Mouse (Mus musculus) adrenal gland, adult 18-20 months (tissue): ENCODE data around the gene Klk1. TPM values are rescaled to one million over a fixed set of nuclear protein-coding genes. Genes with fewer than 3 reads are reported as not detected.

Experiments used
- DNase-seq, 2 experiments: peaks; one replicate each; pipeline ENCODE4 v3.0.0; 2021 to 2022; ENCODE audit warnings: low spot score in 2 of 2
- total RNA-seq, 2 experiments: library from RNA; stranded (reverse); gene quantifications; 1 replicate in 1 of 2; 2 replicates in 1 of 2; pipeline ENCODE4 v1.2.3; 2021

The Klk1 gene
- total RNA-seq, 2 experiments from 2014 or later, result 0.32 TPM; not detected in 1

DNA sequence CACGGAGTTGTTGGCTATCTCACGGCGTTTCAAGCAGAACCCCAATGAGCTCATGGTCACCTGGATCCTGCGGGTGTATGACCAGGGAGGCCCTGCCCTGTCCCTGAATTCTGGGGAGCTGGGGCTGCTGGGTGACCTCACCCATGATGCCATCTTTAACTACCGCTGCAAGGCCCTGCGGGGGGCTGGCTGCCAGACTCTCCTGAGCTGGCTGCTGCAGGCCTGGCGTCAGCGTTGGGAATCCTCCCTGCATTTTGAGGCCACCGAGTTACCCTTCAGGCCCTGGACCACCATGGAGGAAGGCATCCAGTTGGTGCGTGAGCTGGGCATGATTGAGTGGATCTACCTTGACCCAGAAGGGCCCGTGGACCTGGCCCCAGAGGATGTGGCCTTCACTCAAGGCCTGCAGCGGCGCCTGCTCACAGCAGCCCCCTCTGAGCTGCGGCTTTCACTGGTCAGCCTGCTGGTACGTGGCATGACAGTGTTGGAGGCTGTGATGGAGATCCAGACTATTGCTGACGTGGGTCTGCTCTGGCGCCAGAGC, 25.6 kb downstream of the Klk1 start:
- peak; percentile 39 to 62 for DNase-seq

DNA sequence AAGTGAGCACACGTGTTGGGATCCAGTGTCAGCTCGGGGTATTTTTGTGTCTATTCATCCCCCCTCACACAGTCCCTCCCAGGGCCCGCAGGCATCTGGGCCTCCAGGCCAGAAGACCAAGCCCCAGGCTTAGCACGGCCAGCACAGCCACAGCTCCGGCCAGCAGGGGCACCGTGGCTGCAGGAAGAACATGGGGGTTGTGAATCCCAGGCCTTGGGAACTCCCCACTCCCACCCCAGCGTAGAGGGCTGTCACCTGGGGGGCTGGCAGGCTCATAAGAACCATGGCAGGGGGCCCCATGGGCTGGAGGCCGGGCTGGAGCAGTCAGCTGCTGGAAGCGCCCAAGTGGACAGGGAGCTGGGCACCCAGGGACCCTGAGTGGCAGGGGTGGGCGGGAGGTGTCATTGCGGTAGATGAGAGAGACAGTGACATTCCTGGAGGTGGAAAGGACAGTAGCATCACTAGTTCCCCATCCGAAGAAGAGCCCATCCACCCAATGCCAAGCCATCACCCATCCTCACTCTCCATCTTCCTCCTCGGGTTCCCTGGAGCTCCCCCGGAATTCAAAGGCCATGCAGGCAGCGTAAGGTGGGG, 28.0 kb downstream of the Klk1 start:
- DNase-seq, result no peak

DNA sequence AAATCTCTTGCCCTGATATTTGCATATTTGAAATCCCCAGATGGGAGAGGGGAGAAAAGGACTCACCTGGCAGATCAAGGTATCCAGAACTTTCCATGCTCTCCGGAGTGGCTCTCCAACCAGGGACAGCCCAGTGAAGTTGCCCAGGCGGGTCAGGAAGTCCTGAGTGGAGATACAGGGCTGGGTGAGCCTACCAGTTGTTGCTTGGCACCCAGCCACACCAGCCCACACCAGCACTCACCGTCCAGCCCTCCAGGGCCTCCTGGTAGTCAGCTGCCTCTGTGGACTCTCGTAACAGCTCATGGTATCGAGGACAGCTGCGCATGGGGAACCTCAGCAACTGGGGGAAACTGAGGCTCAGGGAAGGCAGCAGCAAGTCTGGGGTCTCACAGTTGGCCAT, 29.8 kb downstream of the Klk1 start:
- no peak for DNase-seq

DNA sequence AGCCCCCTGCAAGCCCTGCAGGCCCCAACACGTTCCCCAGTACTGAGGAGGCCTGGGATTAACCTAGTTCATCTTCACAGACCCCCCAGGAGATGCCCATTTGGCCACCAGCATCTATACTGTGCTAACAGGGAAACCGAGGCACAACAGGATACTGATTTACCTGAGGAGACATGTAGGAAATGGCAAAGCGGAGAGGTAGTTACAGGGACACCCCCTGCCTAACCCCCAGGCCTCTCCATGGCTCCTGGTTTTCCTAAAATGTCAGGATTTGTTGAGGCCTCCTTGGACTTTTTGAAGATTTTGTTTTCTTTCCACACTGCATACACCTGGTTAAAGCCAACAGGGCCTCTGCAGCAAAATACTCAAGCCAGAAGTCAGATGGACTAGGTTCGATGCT, 32.1 kb downstream of the Klk1 start, which contains the start of gene Acp4:
Gene Acp4 (minus strand): TSS at position 101 of the 400 bp plus-strand sequence.
- DNase-seq, result no peak

DNA sequence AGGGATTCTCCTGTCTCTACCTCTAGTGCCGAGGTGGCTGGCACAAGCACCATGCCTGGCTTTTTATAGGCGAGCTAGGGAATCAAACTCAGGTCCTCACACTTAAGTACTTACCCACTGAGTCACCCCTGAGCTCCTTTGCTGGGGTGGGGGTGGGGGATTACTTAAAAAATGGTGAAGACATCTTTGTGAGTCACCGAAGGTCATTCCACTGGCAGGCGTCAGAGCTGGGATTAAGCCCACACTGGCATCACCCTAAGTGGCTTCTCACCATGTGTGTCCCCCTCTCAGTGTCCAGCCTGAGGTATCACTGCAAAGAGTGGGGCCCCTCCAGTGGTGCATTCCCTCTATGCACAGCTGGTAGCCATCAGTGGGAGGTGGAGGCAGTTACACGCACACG, 35.2 kb downstream of the Klk1 start:
- DNase-seq, result no peak

DNA sequence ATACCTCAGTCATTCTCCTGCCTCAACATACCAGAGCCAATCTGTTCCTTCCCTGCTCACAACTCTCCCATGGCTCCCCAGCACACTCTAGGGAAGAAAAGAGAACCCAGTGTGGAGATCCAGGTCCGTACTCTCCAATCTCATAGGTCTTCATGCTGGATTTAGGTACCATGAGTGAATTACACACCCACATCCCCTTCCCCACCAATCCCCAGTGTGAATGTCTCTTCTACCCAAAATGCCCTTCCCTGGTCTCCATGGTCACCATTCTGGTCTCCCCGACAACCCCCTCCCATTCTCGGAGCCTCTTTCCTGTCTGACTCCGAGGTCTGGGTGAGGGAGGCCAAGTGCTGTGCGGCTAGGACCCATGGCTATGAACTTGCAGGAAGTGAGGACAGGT, 36.0 kb downstream of the Klk1 start, which contains the start of gene Gm15517:
Gene Gm15517 (plus strand): TSS at position 301 of the 400 bp plus-strand sequence.
- no peak for DNase-seq

DNA sequence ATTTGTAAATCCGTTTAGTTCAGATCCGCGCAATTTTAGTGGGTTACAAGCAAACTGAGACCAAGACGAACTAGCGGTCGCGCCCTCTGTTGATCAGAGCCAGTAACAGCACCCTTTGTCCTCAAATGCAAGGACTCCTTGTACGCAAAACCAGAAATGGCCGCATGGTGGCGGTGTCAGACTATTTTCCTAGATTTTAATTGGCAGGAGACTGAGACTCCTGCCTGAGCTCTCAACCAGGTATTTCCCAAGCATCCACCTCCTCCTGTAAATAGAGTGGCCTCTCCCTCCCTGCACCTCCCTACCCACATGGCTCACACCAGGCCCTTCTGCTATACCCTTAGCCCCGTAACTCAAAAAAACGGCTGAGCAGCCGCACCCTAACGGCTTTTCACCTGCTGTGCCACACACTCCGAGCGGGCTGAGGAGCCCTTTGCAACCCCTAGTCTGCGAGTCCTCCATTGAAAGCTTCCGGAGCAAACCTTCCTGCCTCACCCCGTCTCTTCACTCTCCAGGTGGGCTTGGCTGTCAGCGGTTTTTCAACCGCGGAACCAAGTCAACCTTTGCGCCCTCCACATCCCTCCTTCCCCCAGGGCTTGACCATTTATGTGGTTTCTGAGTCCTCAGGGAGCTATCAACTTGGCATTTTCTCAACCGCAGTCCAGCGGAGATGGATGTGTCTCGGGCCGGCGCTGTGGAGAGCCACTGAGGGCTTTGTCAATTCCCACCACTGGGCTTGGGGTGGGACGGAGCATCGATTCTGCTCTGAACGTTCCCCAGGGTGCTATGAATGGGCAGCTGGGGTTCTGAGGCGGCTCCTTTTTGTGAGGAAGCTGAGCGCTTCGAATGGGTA, 37.9 kb downstream of the Klk1 start:
- DNase-seq, result peak; percentile 93 to 95

DNA sequence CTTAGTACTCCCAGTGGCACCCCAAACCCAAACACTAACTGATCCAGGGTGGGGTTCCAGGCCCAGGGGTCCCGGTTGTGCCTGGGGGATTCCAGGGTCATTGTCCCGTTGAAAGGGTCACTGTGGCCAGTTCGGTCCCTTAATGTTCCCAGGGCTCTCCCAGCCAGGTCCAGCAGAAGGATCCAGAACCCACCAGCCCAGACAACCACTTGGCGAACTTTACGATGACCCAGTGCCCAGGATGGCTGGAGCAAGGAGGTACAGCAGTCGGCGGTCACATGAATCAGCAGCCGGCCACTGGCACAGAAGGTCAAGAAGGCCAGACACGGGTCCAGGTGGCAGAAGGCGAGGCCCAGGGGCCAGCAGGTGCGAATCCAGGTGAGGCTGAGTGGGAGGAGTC, 43.0 kb downstream of the Klk1 start:
- DNase-seq, result no peak

DNA sequence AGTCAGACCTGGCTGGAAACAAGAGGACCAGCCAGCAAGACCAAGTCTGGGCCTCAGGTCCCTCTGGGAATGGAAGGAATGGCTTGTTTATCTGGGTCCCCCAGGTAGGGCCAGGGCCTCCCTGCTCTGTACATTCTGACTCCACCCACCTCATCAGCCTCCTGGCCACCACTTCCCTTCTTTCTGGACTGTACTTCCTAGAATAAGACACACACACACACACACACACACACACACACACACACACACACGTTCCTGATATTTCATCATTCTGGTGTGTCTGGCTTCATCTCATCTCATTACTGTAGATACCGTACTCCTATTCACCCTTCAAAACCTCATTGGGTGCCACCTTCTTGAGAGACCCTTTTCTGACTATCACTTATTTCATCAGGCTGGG, 44.2 kb downstream of the Klk1 start:
- DNase-seq, result no peak

DNA sequence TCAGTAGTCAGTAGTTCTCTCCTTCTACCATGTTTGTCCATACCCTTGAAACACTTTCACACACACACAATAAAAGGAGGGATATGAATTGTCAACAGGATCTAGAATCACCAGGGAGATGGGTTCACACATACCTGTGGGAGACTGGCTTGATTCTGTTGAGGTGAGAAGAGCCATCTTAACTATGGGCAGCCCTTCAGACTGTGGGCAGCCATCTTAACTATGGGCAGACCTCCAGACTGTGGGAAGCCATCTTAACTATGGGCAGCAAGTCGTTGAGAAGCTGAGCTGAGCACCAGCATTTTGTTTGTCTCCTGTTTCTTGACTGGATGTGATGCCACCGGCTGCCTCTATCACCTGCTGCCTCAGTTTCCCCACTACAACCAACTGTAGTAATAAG, 46.1 kb downstream of the Klk1 start:
- no peak for DNase-seq

DNA sequence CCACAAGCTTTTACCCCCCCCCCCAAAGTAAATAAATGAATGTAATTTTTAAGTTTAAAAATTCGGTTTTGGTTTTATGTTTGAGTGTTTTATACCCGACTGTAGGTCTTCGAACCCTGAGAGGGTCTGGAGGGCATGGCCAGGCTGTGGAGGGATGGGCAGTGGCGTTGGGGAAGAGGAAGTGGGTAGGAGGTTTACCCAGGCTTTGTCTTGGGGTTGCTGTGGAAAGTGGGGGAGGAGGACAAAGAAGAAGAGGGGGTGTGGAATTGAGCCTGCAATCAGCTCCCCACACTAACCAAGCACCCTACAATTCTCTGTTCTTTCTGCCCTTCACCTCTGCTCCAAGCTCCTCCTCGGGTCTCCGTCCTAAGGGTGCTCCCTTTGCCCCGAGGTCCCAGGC, 47.4 kb downstream of the Klk1 start:
- no peak for DNase-seq

DNA sequence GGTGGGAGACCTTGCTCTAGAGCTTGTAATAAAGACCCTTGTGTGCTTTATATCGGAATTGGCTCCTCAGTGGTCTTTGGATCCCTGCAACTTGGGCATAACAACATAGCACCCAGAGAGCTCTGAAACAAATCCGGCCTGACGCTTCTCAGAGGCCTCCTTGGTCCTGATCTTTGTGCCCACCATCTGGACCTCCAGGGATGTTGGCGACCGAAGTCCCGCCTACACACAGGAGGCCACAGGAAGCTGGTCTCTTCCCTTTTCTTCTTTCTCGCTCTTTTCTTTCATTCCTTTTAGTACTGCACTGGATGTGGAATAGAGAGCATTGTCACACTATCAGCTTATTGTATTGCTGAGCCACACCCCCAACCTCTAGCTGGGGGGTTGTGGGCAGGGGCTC, 48.3 kb downstream of the Klk1 start:
- DNase-seq, result no peak

DNA sequence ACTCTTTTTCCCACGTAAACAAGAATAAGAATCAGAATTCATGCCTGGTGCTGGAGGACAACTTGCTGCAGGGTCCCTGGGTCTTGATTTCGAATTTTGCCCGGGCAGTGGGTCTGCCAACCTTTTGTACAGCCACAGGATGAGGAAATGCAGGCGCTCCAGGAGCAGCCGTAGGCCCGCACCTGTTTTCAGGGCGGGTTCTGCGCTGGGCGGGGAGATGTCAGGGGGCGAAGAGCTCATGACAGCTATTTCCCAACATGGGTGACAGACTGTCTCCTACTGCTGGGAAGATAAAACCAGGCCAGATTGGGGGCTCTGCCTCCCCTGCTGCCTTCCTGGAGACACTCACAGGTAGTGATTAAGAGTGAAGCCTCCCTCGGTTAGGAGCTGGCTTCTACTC, 48.9 kb downstream of the Klk1 start:
- DNase-seq, result no peak

DNA sequence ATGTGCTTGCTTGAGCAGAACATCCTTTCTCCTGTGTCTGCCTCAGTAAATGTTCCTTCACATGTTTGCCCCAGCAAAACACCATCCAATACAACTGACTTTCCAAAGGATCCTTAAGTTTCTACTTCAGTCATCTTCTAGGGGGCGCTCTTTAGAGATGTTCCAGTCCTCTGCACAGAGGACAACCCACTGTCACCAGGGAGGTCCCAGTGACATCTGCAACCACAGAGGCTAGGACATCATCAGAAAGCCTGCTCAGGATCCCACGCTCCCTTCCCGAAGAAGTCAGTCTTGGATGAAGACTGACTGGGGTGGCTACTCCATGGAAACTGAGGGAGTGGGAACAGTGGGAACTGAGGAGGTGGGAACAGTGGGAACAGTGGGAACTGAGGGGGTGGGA, 50.4 kb downstream of the Klk1 start:
- no peak for DNase-seq

DNA sequence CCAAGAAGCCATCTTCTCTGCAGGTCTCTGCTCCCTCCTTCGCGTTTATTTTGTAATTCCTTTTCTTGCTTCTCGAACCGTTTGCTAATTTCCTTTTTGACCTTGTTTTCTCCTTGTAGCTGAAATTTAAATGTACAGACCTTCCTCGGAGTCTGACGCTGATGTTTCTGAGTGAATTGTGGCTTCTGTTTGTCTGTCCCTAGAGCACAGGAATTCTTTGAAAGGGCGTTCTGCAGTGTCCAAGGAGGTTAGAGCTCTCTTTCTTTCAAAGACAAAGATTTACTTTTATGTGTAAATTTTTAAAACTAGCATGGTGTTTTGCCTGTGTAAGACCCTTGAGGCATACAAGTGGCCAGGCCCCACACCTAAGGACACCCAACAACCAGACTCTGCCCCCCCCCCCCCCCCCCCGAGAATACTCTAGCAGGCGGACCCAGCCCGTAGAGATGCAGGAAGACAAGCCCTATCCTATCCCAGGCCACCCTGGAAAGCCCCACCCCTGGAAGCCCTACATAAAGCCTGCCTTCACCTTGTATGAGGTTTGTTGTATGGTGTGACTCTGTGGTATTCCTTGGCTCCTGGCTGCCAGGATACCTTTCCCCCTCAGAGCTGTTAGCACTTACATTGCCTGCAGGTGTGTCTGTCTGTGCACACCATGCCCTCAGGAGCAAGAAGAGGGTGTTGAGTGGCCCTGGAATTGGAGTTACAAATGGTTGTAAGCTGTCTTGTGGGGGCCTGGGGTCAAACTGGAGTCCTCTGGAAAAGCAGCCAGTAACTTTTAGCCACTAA, 51.5 kb downstream of the Klk1 start:
- no peak for DNase-seq

DNA sequence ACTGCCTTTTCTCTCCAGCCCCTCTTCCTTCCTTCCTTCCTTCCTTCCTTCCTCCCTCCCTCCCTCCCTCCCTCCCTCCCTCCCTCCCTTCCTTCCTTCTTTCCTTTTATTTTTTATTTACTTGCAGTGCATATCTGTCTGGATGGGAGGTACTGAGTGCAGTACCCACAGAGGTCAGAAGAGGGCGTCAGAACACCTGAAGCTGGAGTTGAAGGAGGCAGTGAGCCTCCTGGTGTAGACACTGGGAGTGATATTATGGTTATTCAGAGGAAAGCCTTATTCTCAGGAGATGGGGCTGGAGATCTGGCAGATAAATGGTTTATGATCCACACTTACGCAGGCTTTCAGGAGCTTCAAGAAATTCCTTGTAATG, 52.1 kb downstream of the Klk1 start:
- no peak for DNase-seq

Other genes starting within 250 kb of the Klk1 start
- not detected for gene Klk1b9, start 249.3 kb upstream of the Klk1 start, total RNA-seq
- not detected for gene Klk1b11, start 229.5 kb upstream of the Klk1 start, total RNA-seq
- gene Klk1b26, start 213.2 kb upstream of the Klk1 start, total RNA-seq, result not detected
- gene Klk1b27, start 173.1 kb upstream of the Klk1 start, total RNA-seq, result not detected
- gene Klk1b21, start 123.0 kb upstream of the Klk1 start, total RNA-seq, result not detected
- gene Klk1b22, start 112.7 kb upstream of the Klk1 start, total RNA-seq, result not detected
- not detected for gene Klk1b16, start 88.6 kb upstream of the Klk1 start, total RNA-seq
- not detected for gene Klk1b24, start 37.1 kb upstream of the Klk1 start, total RNA-seq
- gene Klk1b3, start 27.2 kb upstream of the Klk1 start, total RNA-seq, result not detected
- not detected for gene Klk1b4, start 17.9 kb upstream of the Klk1 start, total RNA-seq
- not detected for gene Klk1b5, start 9.4 kb upstream of the Klk1 start, total RNA-seq
- gene Gm36864, start 10.8 kb downstream of the Klk1 start, total RNA-seq, result not detected
- gene 1700028J19Rik, start 21.3 kb downstream of the Klk1 start, total RNA-seq, result 1 to 10 TPM in 1 of 2 experiments, under 1 TPM in 1; 0.70 to 1.2 TPM
- 100 to 1,000 TPM in 1 of 2 experiments, 10 to 100 TPM in 1; 65.0 to 100 TPM for gene 2410002F23Rik, start 21.4 kb downstream of the Klk1 start, total RNA-seq
- gene Acp4, start 32.0 kb downstream of the Klk1 start, total RNA-seq, result not detected
- not detected for gene Gm15517, start 36.1 kb downstream of the Klk1 start, total RNA-seq
- 1 to 10 TPM; 3.8 to 4.4 TPM for gene Clec11a, start 81.5 kb downstream of the Klk1 start, total RNA-seq
- 10 to 100 TPM in 1 of 2 experiments, 1 to 10 TPM in 1; 7.7 to 10.0 TPM for gene Shank1, start 84.9 kb downstream of the Klk1 start, total RNA-seq
- 1 to 10 TPM; 4.7 to 6.9 TPM for gene Syt3, start 158.7 kb downstream of the Klk1 start, total RNA-seq
- gene 1700008O03Rik, start 160.5 kb downstream of the Klk1 start, total RNA-seq, result 1 to 10 TPM in 1 of 2 experiments, under 1 TPM in 1; 0.86 to 1.0 TPM
- gene Lrrc4b, start 203.7 kb downstream of the Klk1 start, total RNA-seq, result 1 to 10 TPM; 5.0 to 7.3 TPM
- not detected for gene Aspdh, start 240.0 kb downstream of the Klk1 start, total RNA-seq
- 10 to 100 TPM; 40.0 to 42.6 TPM for gene Josd2, start 242.6 kb downstream of the Klk1 start, total RNA-seq